Mouse (Mus musculus) hindbrain, postnatal 0 days (tissue): ENCODE measurements around the gene Arhgap15. TPM values are rescaled to one million over a fixed set of nuclear protein-coding genes. Genes with fewer than 3 reads are reported as not detected.

Experiments
- ATAC-seq: fragments of 200-750 bp; cut with Nextera tagmentation; 2 replicates; pipeline ENCODE4 v1.8.0; 2017; ENCODE audit warnings: mild to moderate bottlenecking, moderate TSS enrichment, moderate library complexity
- DNase-seq: peaks from one replicate; pipeline ENCODE4 v3.0.0-alpha.2; 2015; ENCODE audit warnings: low spot score
- H3K27ac ChIP-seq: fragments of 300-500 bp; sonication (generic); 2 replicates; pipeline ENCODE4 v1.5.1; 2014; ENCODE audit warnings: mild to moderate bottlenecking
- H3K27me3 ChIP-seq: fragments of 300-500 bp; sonication (generic); 2 replicates; pipeline ENCODE4 v1.6.1; 2014; ENCODE audit warnings: low read length, mixed read lengths; ENCODE audit not compliant: insufficient read depth
- H3K36me3 ChIP-seq: fragments of 300-500 bp; sonication (generic); 2 replicates; pipeline ENCODE4 v1.6.1; 2014; ENCODE audit warnings: low read length, mixed read lengths; ENCODE audit not compliant: insufficient read depth
- H3K4me1 ChIP-seq: fragments of 300-500 bp; sonication (generic); 2 replicates; pipeline ENCODE4 v1.6.1; 2014; ENCODE audit warnings: antibody characterized with exemption, low read length, mixed read lengths; ENCODE audit not compliant: insufficient read depth
- H3K4me2 ChIP-seq: fragments of 300-500 bp; sonication (generic); 2 replicates; pipeline ENCODE4 v1.6.1; 2014; ENCODE audit warnings: low read depth, mild to moderate bottlenecking, low read length, moderate library complexity, mixed read lengths
- H3K4me3 ChIP-seq: fragments of 300-500 bp; sonication (generic); 2 replicates; pipeline ENCODE4 v1.5.1; 2014; ENCODE audit warnings: low read length
- H3K9ac ChIP-seq: fragments of 300-500 bp; sonication (generic); replicated peaks from 2 replicates; pipeline ENCODE4 v1.6.1; 2014; ENCODE audit warnings: mild to moderate bottlenecking, low read length, moderate library complexity, mixed read lengths
- H3K9me3 ChIP-seq: fragments of 300-500 bp; sonication (generic); 2 replicates; pipeline ENCODE4 v1.6.1; 2016; ENCODE audit warnings: low read length, mixed read lengths
- CTCF ChIP-seq: IDR thresholded peaks from 2 replicates; pipeline ENCODE4 v1.5.1; 2016; ENCODE audit warnings: antibody characterized with exemption, control low read depth, low read depth
- WGBS: fragments of 180-500 bp; shearing (Covaris S2); extraction: QIAGEN DNeasy Blood & Tissue Kit; methylation state at CpG from one replicate; pipeline ENCODE4 v1.1.7; 2014; 5-methylcytosine and 5-hydroxymethylcytosine counted together
- polyA plus RNA-seq: library from polyadenylated mRNA; unstranded; fragments of >200 nt; fragmentation: Nextera tagmentation; extraction: Ambion mirVana; gene quantifications from 2 replicates; pipeline ENCODE4 v1.2.1, GENCODE M21; 2015
- total RNA-seq: library from RNA; depleted of rRNA; stranded (reverse); fragments of >200 nt; gene quantifications from 2 replicates; pipeline ENCODE4 v1.2.3, GENCODE M21; 2014

Gene Arhgap15
- total and polyA plus RNA-seq, 2 experiments from 2014 or later: 2.0 to 4.0 TPM

- no peaks in the 10 kb centered on the region for H3K36me3 ChIP-seq
- no peak for DNase-seq
- TF ChIP-seq CTCF: no peak
These were observed 397.7 kb downstream of the Arhgap15 start for GRCm38 (mm10) chr2:44146124-44146981.

DNA sequence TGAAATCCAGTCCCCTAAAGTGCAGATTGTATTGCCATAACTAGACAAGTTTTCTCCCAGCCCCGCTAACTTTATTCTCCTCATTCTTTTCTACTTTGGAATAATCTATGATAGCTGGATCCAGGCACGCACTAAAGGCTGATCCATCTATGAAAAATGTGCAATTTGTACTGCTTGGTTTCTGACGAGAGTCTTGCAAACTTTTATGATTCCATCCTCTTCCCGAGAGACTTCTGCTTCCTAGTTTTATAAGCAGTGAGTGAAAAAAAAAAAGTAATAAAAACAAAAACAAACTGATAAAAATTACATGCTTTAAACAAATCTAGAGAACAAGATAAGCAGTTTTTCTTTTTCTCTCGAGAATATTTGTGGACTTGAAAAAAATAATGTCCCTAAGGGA is 398.9 kb downstream of the Arhgap15 start:
- H3K9me3 ChIP-seq: no peaks in the 10 kb centered on the region
- ATAC-seq: no peak
- no peak for TF ChIP-seq CTCF
- WGBS: 70% methylated on average over 5 of the region's 5 CpGs
- H3K4me3 ChIP-seq: no peak overlapping the region
- H3K36me3 ChIP-seq: no peaks in the 10 kb centered on the region
- no peak overlapping the region for H3K27ac ChIP-seq
- H3K4me1 ChIP-seq: no peaks in the 10 kb centered on the region
- H3K4me2 ChIP-seq: no peak overlapping the region
- no peak overlapping the region for H3K9ac ChIP-seq
- no peak for DNase-seq
- no peaks in the 10 kb centered on the region for H3K27me3 ChIP-seq

More at GRCm38 (mm10) chr2:44146124-44146981, 397.7 kb downstream of the Arhgap15 start:
- Histone ChIP-seq H3K4me2 (no peak overlapping the region), H3K9me3 (no peaks in the 10 kb centered on the region), H3K4me1 (no peaks in the 10 kb centered on the region), H3K4me3 (no peak overlapping the region), H3K27me3 (no peaks in the 10 kb centered on the region), H3K27ac (no peak overlapping the region), H3K9ac (no peak overlapping the region)
- WGBS: 84% methylated on average over 7 of the region's 7 CpGs
- ATAC-seq: no peak

- DNase-seq (peak; percentile 17), ATAC-seq (no peak)
- no peaks in the 10 kb centered on the region for H3K27me3 ChIP-seq
- H3K4me2 ChIP-seq: peak overlapping the region; percentile 30; the same call in 1 of the 2 replicates
- H3K4me1 ChIP-seq: no peaks in the 10 kb centered on the region
- H3K36me3 ChIP-seq: no peaks in the 10 kb centered on the region
- WGBS: 35% methylated on average over 7 of the region's 7 CpGs
- H3K27ac ChIP-seq: no peak overlapping the region
- TF ChIP-seq CTCF: no peak
- no peaks in the 10 kb centered on the region for H3K9me3 ChIP-seq
- no peak overlapping the region for H3K9ac ChIP-seq
- H3K4me3 ChIP-seq: no peak overlapping the region
These were observed 399.3 kb downstream of the Arhgap15 start for GRCm38 (mm10) chr2:44147971-44148370.

GRCm38 (mm10) chr2:44148550-44149100 is 400.0 kb downstream of the Arhgap15 start:
- ATAC-seq: no peak
- no peak for DNase-seq
- TF ChIP-seq CTCF: no peak
- H3K9ac ChIP-seq: no peak overlapping the region
- H3K4me2 ChIP-seq: no peak overlapping the region
- H3K9me3 ChIP-seq: no peaks in the 10 kb centered on the region
- no peak overlapping the region for H3K27ac ChIP-seq
- no peaks in the 10 kb centered on the region for H3K4me1 ChIP-seq
- H3K36me3 ChIP-seq: no peaks in the 10 kb centered on the region
- no peak overlapping the region for H3K4me3 ChIP-seq
- H3K27me3 ChIP-seq: no peaks in the 10 kb centered on the region
- 53% methylated on average over 7 of the region's 7 CpGs for WGBS

DNA sequence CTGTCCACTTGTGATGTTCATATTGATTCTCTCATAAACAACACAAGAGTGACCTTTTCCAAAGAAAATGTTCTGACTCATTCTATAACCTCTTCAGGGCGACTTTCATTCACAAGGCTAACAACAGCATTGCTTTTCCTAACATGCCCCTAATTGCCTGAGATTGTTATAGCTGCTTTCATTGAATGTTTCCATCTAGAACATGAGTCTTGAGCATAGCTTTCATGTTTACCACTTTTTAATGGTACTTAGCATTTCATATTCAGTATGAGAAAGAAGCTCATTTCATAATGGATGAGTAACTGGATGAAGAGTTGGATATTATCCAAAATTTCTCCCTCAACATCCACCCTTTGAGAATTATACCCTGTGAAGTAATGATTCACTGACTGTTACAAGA is 403.7 kb downstream of the Arhgap15 start:
- H3K4me3 ChIP-seq: no peak overlapping the region
- H3K27me3 ChIP-seq: no peaks in the 10 kb centered on the region
- H3K9ac ChIP-seq: no peak overlapping the region
- H3K36me3 ChIP-seq: no peaks in the 10 kb centered on the region
- DNase-seq (no peak), ATAC-seq (no peak)
- H3K27ac ChIP-seq: no peak overlapping the region
- no peak overlapping the region for H3K4me2 ChIP-seq
- no peaks in the 10 kb centered on the region for H3K9me3 ChIP-seq
- WGBS: 92% methylated on average over 1 of the region's 1 CpGs
- no peak for TF ChIP-seq CTCF
- H3K4me1 ChIP-seq: no peaks in the 10 kb centered on the region

DNA sequence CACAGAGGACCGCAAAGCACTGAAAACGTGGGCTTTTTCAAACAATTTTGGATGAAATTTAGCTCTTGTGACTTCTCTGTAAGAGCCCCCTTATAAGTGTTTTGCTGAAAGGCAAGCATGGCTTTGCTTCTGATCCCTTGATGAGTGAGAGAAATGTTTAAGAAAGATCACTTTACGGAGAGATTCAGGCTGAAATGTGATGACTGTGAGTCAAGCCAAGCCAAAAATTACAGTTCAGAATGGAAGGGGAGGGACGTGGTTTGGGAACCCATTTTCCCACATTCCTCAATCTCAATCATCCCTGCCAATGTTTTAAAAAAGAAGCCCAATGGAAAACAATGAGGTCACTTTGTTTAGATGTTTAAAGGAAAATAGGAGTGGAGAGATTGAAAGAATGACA is 411.7 kb downstream of the Arhgap15 start:
- WGBS: 59% methylated on average over 4 of the region's 4 CpGs

DNA sequence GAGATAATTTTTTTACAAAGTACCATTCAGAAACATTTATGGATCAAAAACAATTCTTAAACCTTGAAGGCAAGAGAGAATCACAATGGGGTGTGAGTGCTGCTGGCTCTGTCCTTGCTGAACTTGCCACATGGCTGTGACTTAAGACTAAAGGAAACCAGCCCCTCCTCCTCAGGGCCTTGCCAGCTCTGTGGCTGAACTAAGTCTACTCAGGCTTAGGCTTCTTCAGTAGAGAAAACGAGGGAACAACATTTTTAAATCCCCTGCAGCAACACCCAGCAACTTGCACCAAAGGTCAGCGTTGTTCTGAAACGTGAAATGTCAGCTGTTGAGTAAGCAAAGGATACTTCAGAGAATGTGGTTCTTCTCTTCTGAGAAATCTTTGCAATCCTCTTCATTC is 417.2 kb downstream of the Arhgap15 start:
- Histone ChIP-seq H3K9me3 (no peaks in the 10 kb centered on the region), H3K36me3 (no peaks in the 10 kb centered on the region), H3K9ac (no peak overlapping the region), H3K27ac (no peak overlapping the region), H3K4me1 (no peaks in the 10 kb centered on the region), H3K4me3 (no peak overlapping the region), H3K27me3 (no peaks in the 10 kb centered on the region), H3K4me2 (no peak overlapping the region)
- ATAC-seq (no peak), DNase-seq (no peak)
- TF ChIP-seq CTCF: no peak
- WGBS: 59% methylated on average over 3 of the region's 3 CpGs

More for the DNA sequence above, 411.7 kb downstream of the Arhgap15 start:
- Histone ChIP-seq H3K36me3 (no peaks in the 10 kb centered on the region), H3K4me2 (no peak overlapping the region), H3K27ac (no peak overlapping the region), H3K9me3 (no peaks in the 10 kb centered on the region), H3K4me3 (no peak overlapping the region), H3K27me3 (no peaks in the 10 kb centered on the region), H3K4me1 (no peaks in the 10 kb centered on the region), H3K9ac (no peak overlapping the region)
- no peak for TF ChIP-seq CTCF
- DNase-seq (no peak), ATAC-seq (no peak)
